Mouse (Mus musculus): ENCODE data around the gene Mn1.

The Mn1 gene

DNA sequence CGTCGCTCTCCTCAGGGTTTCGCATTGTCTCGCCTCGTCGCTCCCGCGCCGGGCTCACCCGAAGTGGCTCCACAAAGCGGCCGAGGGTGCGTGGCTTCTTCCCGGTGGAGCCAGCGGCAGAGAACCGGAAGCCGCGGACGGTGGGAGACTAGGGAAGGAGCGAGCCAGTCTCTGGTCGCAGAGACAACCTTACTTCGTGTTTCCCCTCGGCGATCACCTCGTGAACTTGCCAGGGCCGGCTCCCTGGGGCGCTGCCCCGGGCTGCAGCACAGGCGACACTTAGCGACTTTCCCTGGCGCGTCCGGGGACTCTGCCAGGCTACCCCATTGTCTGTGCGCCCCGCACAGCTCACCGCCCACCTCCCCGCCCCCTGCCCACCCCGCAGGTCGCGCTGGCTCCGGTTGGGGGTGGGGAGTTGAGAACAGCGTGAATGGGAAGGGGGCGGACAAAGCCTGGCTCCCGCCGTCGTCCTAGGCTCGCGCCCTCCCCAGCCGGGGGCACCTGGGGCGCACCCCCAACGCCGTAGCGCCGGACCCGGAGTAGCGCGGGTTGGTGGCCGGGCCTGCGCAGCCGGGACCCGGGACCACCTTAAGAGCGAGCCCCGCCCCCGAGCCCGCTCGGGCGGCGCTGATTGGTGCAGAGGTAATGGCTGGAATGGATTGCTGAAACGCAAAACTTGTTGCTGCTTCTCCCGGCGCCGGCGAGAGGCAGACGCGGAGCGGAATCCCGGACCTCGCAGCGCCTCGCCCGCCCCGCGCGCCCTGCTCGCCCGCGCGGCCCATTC, at the start of gene Mn1:
Gene Mn1 (plus strand): TSS at position 772 of the 784 bp plus-strand sequence.
- peak; percentile 42 to 57 for DNase-seq

- DNase-seq: no peak
Measured at GRCm38 (mm10) chr5:111367937-111368517, 49.1 kb upstream of the Mn1 start.

DNA sequence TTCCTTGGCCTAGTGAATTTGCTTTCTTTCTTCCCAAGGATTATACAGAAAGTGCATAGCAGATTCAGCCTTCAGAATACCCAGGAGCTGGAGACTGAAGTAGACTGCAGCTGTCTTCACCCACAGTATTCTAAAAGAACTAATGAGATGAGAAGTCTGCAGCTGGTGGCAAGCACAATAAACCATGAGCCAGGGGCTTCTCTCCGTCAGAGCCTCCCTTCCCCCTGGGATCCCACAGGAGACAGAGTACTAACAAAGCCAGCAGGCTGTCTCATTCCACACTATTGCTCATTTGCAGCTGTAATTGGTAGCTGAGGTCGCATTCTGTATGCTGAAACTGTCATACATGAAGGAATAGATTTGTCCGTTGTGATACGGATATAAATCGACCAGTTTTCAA, 48.6 kb upstream of the Mn1 start:
- no peak for DNase-seq

- DNase-seq: peak in 1 of 2 experiments; percentile 1
Measured at GRCm38 (mm10) chr5:111375616-111376015, 41.5 kb upstream of the Mn1 start.

DNA sequence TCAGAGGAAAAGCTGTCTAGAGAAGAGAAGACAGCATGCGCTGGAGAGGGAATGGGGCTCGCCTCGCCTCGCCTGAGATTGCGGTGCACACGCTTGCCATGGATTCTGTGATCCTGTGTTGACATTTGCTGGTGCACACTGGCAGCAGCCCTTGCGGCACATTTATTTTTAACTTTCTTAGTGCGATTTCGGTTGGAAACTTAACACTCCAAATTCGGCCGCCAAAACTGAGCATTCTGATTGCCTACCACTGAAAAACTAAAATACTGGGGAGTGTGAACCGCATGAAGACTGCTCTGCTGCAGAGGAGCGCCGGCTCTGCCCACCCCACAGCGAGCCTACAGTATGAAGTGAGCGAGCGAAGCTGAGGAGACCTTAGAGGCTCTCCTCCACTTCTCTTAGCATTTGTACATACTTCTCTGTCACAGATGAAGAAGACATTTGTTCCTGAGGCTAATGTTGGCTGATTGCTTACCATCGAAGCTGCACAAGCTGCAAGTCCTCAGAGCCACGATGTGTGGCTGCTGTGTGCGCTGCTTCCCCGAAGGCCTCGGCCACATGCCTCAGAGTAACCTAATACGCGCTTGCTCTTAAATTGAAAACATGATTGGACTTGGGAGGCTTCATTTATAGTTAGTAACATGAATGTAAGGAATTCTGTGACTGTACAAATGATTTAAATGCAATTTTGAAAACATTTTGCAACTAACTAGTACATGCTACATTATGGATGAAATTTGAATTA, 40.7 kb upstream of the Mn1 start:
- peak in 1 of 2 experiments; percentile 1 for DNase-seq

GRCm38 (mm10) chr5:111378126-111378993, 38.8 kb upstream of the Mn1 start:
- no peak for DNase-seq

- DNase-seq: no peak
Measured at GRCm38 (mm10) chr5:111383335-111383734, 33.8 kb upstream of the Mn1 start.

DNA sequence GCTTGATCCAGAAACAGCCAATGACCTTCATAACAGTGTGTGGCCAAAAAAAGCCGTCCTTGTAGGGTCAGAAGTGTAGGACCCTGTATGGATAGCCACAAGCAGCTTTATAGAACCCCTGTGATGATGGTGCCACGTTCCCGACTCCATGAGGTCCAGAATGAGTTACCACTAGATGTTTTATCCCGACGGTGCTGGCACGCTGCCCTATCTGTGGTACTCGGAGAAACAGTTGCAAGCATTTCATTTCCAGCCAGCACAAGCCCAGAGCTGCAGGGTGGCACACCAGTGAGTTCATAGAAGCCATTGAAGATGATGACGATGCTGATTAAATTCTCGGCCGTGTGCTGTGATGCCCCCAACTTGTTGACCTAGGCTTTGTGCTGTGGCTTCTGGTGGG, 26.3 kb upstream of the Mn1 start:
- DNase-seq: no peak

DNA sequence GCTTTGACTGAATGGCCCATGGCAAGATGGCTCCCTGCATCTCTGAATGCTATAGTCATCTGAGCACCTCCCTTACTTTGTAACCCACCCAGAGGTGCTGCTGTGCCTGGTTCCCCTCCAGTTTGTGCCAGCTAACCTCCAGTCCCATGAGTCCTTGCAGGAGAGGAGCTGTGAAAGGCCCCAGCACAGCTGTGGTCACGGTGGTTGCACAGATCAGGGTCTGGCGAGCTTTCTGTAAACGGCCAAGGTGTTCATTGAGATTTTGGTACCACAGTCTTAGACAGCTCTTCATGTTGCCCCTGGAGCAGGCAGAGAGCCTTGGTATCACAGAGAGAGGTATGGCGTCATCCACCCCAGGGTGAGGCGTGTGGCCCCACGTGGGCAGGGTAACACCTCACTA, 25.7 kb upstream of the Mn1 start:
- DNase-seq: no peak

GRCm38 (mm10) chr5:111393346-111394197, 23.6 kb upstream of the Mn1 start:
- DNase-seq: no peak

DNA sequence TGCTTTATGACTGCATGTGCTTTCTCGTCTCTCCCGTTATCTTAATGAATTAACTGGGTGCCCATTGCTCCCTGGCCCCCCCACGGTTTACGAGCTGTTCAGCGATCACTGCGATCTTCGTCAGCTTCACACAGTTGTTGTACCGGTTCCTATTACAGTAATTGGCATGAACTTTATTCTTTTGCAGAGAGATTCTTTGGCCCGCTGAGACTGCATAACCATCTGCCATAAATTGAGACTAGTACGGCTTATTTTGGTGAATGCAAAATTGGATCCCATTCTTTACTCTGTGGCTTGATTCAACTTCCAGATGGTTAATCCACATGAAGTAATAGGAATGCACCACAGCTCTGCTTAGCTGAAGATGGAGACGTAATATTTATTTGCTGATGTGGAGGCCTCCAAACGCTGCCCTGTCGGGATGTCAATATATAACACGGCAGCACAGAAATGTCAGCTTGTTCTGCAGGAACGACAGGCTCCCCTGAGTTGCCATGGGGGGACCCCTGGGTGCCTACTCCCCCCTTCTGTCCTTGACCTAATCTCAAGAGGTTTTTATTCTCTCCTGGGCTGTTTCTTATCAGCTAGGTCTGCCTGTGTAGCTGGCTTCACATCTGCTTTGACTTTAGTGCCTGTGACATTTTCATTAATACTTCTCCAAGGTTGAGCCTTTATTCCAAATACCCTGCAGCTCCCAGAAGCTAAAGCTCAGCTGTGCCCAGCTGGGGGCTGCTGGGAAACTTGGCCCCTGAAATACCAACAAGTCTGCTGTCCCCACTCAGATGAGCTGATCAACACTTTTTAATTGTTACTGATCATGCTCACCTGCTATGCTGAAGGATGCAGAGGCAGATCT, 22.7 kb upstream of the Mn1 start:
- DNase-seq: no peak

GRCm38 (mm10) chr5:111395771-111396170, 21.4 kb upstream of the Mn1 start:
- DNase-seq: no peak

- no peak for DNase-seq
Measured at GRCm38 (mm10) chr5:111396199-111396598, 21.0 kb upstream of the Mn1 start.

DNA sequence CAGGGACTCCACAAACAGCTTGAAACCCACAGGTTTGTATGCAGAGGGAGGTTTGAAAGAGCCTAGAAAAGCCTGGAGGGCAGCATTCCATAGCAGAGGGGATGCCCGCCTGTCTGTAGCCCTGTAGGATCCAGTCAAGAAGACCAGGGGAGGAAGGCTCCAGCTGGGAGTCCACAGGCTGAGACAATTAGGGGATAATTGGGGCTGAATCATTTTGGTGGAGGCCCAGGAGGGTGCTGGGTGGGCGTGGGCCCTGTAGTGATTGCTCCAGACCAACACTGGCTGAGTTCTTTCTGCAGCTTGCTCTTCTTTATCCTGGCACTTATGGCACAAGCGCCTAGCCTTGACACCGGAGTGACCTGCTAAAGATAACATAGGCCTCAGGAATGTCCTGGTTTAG, 18.7 kb upstream of the Mn1 start:
- DNase-seq: no peak

- DNase-seq: no peak
Measured at GRCm38 (mm10) chr5:111399271-111399670, 17.9 kb upstream of the Mn1 start.

DNA sequence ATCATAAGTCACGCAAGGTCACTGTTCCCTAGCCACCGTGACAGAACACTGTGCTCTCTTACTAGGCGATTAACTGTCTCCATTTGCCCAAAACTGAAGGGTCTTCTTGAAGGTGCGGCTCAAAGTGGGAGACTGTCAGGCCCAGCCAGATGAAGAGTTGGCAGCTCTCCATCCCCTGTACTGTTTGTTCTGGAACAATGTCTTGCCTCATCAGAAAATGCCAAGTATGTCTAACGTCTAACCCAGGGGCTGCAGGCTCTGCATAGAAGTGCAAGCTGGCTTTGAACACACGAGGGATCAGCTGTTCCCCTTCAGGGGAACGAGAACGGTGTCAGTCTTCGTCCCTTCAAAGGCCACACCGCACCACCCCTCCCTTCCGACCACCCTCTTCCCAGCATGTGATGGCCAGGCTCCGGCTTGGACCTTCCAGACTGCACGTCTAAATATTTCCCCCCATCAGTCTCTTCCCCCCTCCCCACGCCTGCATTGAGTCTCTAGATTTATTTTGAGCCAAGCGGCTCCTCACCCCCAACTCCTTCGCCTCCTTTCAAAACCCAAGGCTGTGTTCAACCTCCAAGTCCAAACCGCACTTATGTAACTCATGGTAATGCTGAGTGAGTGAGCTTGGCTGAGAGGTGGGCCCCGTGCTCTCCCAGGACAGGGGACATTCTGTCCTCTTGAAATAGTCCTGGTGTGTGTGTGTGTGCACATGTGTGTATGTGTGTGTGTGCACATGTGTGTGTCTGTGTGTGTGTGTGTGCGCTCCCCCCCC, 15.1 kb upstream of the Mn1 start:
- no peak for DNase-seq

DNA sequence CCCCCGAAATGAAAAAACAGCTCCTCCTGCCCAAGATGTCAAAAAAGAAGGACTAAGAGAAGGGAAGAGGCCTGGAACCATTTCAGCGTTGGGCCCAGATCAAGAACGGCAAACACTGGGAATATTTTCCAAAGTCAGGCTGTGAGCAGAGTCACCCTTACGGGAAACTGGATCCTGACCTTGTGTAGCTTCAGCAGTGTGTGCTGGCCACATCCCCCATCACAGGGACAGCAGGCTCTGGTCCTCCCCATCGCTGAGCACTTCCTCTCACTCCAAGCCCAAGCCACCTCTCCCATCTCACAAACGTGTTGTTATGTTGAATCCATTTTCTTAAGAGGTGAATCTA, 14.5 kb upstream of the Mn1 start:
- DNase-seq: no peak

- no peak for DNase-seq
Measured at GRCm38 (mm10) chr5:111404721-111405120, 12.4 kb upstream of the Mn1 start.

DNA sequence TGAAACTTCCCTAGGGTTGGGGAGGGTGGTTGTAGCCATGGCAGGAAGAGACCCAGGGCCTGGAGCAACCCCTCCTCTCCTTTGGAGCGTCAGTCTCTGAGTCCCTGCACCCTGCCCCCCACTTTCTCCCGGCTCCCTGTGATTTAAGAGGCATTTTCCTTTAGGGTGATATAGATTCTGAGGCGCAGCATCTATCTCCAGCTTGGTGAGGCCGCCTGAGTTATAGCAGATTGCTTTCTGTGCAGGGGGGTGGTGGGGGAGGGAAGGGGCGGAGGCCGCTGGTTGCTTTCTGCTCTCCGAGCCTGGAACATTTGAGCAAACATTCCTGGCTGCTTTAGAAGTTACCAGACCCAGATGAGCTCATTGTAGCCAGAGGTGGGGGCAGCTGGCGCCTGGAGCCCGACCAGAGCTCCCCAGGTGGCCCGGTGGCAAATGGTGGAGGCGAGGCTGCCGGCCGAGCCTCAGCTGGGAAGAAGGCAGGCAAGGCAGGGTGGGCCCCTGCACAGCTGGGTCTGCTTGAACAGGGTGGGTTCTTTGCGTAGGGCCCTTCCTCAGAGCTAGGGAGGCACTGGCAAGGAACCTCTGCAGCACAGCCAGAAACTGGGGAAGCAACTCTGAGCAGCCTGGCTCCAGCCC, 8.6 kb upstream of the Mn1 start:
- no peak for DNase-seq

Data from spleen, adult 18-20 months (tissue).